Mouse (Mus musculus) frontal cortex, adult 2 months (tissue): ENCODE measurements around the gene Pclaf. TPM values are rescaled to one million over a fixed set of nuclear protein-coding genes. Genes with fewer than 3 reads are reported as not detected.

Experiments used
- DNase-seq, 2 experiments: peaks; one replicate each; pipeline ENCODE4 v3.0.0; 2022; ENCODE audit warnings: low spot score in 1 of 2; ENCODE audit errors: extremely low spot score in 1 of 2
- polyA plus RNA-seq: library from polyadenylated mRNA; depleted of rRNA; stranded (reverse); fragments of >200 nt; gene quantifications from 2 replicates; pipeline ENCODE4 v1.2.3, GENCODE M21; 2012; rRNA removed

Pclaf gene
- 0.57 and 0.96 TPM in 2 replicates for polyA plus RNA-seq

DNA sequence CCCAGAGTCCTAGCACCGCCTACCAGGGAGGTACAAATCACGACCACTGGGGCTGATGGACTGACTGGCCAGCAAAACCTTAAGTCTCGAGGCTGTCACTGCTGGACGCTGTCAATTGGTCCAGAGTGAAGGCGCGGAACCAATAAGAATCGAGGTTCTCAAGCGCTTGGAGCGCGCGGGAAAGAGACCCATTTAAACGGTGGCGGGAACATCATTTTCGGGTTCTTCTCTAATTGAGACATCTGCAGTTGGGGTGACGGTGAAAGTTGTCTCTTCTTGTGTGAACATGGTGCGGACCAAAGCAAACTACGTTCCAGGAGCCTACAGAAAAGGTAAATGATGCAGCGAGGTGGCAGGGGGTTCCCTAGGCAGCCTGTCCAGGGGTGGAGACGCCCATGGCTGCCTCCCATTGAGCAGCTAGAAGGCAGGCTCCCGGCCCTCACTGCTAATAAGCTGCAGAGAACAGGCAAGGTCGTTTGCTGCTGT lies at the start of gene Pclaf:
TSS of gene Pclaf (plus strand) at position 95 of the 486 bp plus-strand sequence.
- peak; percentile 26 to 66 for DNase-seq

DNA sequence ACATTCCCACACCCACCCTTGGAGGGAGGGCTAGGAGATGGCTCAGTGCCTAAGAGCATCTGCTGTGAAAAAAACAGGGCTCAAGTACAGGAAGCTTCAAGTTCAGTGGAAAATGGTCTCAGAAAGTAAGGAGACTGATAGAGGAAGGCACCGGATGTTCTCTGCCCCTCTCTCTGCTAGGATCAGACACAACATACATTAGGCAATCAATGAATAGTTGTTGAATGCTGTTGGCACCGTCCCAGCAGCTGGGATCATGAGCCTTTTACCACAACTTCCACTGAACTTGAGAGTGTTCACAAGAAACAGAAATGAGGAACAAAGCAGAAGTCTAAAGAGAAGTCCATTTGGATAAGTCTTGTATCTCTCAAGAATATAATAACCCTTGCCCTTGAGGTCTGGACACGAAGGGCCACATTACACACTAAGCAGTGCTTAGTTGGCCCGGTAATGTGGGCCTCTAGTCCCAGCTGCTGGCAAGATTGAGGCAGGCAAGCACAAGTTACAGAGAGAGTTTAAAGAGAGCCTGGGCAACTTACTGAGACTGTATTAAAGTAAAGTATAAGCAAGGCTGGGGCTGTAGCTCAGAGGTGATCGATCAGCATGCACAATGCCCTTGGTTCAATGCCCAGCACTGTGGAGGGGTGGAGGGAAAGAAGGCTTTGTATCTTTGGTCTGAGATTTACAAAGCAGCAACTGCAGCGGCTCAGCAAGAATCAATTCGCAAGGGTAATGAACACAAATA lies 45.4 kb upstream of the Pclaf start:
- DNase-seq = no peak

DNA sequence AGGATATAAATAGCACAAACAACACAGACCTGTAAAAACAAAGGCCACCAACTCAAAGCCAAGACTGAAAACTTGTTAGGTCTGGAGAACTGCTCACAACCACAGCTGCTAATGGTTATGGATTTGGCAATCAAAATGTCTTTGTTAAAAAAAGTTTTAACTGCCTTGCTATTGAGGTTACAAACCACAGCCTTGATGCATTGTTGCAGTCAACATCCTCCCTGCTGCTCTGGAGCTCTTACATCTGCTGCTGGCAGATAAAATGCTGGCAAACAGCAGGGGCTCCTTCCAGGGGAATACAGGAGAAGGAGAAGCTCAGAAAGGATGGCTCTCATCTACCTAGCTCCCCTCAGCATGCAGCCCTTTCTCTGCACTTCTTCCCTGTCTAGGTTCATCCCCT lies 41.9 kb upstream of the Pclaf start:
- DNase-seq = no peak

DNA sequence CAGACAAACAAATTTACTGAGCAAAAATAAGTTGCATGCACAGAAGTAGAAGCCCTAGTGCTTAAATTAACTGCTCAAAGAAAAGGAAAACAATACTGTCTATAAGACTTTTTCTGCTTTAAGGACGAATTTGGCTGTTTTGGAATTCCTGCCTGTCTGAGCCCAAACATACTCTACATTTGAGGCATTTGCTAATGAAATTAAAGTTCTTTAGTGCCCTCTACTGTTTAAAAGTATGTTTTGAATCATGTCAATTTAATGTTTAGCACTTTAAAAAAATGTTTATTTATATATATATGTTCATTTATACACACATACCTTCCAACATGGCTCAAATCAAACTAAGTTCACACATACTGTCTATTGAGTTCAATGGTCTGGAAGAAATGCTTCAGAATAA lies 39.8 kb upstream of the Pclaf start:
- no peak for DNase-seq

DNA sequence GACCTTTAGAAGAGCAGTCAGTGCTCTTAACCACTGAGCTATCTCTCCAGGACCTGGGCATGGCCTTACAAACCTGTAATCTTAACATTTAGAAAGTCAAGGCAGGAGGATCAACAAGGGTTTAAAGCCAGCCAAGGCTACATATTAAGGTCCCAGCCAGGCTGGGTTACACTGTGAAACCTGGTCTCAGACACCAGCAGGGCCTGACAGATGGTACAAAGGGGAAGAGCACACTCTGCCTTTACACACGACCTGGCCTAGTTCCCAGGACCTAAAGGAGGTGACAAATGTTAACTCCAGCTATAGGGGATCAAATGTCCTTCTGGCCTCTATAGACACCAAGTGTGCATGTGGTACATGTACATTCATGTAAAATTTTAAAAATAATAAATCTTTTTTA lies 30.4 kb upstream of the Pclaf start:
- no peak for DNase-seq

DNA sequence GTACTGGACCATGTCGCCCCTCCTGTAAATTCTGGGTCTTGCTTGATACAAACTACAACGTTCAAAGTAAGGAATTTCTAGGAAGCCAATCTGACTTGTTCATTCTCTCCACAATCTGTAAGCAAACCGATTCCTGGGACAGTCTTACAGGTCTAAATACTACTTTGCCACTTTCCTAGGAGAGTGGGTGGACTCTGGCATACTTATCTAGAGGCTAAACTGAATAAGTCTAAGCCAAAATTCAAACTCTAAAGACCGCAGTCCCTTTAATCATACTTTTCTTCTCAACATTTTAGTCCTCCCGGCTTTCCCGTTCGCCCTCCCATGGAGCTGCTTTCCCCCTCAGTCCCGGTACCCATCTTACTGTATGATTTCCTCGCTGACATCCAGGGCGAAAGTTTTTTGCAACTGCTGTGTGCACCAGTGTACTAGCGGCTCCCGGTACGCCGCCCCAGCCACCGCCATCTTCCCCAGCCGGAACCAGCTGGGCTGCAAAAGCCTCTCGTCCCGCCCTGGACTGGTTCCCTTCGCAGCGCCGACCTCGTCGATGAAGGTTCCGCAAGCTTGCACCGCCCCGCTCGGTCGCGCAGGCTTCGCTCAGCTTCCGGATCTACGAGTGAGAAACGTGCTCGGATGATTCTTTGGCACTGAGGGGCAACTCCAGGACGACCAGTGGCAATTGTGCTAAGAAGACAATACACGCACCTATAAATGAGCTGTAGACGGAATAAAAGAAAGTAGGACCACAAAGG lies 5.3 kb upstream of the Pclaf start:
- DNase-seq = peak; percentile 61 to 91

DNA sequence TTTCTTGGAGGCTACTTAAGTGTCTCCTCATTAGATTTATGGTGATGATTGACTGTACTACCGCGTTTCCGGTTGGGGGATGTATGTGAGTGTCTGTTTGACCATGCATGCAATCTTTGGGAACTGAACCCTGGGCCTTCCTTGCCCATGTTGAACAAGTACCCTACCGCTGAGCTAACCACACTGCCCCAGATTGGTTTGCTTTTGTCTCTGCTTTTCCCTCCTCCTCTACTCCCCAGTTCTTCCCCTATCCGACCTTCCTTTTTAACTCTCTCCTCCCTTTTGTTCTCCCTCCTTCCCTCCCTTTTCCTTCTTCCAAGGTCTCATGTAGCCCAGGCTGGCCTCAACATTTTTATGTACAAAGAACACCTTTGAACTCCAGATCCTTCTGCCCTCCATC lies 1.1 kb downstream of the Pclaf start:
- no peak for DNase-seq

DNA sequence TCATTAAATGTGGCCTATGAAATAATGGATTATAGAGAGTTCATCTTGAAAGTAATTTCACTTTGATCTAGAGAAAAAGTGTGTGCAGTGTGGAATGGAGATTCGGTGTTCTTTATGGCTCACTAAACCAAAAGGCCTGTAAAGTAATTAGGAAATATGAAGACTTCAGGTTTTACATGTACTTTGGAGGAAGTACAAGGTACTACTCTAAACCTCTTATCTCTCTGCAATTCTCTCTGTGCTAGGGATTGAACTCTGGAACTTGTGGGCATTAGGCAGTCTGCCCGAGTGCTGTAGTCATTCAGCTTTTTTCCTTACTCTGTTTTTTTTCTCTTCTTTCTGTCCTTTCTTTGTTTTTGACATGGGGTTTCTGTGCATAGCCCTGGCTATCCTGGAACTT lies 6.9 kb downstream of the Pclaf start:
- no peak for DNase-seq

DNA sequence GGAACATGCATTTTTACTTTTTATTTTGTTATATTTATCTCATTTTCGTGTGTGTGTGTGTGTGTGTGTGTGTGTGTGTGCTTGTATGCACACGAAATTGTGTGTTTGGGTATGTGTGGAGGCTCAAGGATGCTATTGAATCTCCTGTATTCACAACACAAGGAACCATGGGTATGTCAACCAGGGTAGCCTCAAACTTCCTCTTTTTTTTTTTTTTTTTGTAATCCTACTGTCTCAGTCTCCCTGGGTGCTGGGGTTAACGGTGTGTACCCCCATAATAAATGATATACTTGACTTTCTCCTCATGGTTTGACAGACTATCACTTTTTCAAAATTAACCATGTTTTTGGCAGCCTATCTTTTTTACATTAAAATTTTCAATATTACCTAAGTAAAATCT lies 12.8 kb downstream of the Pclaf start:
- no peak for DNase-seq

DNA sequence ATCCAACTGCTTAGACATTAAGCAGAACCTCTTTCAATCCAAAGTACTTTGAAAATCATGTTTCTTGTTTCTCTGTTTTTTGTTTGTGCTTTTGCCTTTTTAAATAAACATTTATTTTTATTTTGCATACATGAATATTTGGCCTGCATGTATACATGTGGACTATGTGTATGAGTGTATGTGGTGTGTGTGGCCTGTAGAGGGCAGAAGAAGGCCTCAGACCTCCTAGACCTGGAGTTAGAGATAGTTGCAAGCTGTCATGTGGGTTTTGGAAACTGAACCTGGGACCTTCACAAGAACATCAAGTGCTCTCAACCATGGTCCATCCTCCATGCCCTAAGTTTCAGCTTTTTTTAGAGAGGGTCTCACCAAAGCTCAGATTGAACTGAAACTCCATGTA lies 13.4 kb downstream of the Pclaf start:
- DNase-seq = no peak

DNA sequence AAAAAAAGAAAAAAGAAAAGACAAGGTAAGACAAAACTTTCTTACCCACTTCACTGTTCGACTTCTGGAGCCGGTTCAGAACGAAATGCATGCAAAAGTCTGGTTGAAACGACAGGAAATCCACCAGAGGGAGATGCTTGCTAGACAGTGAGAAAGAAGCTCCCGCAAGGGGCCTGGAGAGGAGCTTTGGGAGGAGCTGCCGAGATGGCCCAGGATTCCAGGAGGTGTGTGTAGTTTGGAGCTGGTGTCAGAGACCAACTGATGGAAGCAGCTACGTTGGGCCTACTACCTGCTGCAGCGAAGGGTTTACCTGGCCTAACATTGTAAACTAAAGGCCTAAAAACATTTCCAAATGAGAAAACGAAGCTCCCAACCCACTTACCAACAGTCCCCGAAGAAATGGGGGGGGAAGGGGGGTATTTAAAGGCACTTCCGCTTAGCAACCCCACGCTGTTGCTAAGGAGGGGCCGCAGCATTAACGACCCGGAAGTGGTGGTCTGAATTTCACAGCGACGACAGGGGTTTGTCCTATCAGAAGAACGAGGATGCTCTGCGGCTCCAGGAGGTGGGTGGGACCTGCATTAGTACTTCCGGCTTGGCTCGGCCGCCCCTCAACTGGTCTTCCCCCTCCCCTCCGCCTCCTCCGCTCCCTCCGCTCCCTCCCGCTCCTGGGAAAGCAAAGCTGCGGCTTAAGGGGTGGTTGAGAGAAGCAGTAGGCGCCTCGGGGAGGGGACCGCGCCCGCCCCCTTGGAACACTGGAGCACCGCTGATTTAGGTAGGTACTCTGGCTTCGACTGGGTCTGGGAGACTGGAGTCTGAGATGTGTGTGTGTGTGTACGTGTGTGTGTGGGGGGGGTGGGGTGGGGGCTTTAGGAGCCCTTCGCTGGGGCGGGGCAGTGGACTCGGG lies 18.6 kb downstream of the Pclaf start, which contains the start of the genes Trip4 and Csnk1g1:
TSS of gene Trip4 (minus strand) at position 401 of the 907 bp plus-strand sequence.
TSS of gene Csnk1g1 (plus strand) at position 531 of the 907 bp plus-strand sequence.
- DNase-seq = peak; percentile 97

DNA sequence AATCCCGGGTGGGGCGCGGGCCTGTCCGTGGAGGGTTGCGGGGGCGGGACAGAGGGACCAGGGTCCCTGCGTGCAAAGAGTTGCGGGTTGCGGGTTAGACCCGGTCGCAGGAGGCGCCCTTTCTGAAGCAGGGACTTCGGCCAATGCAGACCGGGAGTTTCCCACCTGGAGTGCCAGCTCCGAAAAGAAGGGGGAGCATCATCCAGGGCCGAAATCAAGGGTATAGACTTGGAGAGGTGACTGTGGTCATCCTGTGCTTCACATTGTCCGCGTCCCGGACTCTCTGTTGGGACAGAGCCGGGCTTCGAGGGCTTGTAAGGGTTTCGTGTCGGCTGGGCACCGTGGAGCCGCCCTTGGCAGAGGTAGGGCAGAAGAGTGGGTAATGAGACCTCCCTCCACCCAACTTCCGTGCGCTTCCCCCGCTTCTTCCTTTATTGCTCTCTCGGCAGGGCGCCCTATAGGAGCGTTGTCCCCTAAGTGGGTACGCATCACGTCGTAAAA lies 19.3 kb downstream of the Pclaf start:
- peak; percentile 14 to 57 for DNase-seq

DNA sequence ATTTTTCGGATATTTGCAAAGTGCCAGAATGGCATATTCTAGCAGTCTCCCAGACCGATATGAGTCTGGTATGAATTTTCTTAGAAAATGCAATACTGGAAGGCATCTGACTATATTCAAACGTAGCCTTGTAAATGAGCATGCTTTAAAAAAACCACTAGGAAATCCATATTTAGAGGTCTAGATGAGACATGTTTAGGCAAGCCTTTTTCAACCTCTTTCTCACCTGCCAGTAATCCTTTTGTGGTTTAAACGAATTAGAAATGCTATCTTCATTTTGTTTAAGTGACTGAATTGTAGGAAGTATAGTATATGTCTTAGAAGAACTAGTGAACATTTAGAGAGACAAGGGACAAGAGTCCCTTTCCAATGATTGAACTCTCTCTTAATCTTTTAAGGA lies 19.8 kb downstream of the Pclaf start:
- no peak for DNase-seq

DNA sequence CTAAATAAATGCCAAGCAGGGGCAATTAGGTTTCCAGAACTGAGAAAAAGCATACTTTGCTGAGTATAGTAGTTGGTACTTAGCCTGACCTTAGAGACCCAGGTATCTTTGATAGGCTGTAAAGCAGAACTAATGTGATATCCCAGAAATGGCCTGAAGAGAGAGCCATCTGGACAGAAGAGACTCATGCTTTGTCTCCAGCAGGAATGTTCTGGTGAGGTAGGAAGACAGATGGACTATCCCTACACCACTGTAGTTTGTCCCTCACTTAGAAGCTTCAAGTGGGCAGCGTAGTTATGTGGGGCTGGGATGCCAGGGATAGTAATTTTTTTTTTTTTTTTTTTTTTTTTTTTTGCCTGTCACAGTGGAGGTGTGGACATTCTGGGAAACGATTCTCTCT lies 23.9 kb downstream of the Pclaf start:
- DNase-seq = peak; percentile 7 to 43

DNA sequence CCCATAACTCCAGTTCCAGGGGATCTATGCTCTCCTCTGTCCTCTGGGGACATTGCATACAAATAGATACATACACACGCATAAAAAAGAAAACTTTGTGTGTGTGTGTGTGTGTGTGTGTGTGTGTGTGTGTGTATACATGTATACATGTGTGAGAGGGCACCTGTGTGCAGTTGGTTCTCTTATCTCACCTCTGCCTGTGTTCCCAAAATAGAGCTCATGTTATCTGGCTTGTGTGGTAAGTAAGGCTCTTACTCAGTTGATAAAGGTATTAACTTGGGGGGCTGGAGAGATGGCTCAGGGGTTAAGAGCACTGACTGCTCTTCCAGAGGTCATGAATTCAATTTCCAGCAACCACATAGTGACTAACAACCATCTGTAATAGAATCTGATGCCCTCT lies 27.0 kb downstream of the Pclaf start:
- DNase-seq = no peak

DNA sequence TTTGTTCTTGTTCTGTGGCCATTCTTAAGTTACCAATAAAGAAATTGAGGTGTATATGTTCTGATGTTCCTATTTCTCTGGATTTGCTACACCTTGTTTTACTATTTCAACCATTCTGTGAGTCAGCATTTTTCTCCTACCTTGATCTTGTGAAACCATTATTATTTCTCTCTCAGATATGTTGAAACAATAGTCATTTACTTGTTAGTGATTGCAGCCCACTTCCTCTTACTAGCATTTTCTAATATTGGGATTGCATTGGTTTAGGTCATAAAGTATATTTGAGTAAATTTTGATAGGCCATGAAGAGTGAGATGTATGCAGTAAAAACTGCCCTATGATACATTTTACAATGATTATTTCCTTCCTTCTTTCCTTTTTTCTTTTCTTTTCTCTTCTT lies 38.4 kb downstream of the Pclaf start:
- DNase-seq = no peak

DNA sequence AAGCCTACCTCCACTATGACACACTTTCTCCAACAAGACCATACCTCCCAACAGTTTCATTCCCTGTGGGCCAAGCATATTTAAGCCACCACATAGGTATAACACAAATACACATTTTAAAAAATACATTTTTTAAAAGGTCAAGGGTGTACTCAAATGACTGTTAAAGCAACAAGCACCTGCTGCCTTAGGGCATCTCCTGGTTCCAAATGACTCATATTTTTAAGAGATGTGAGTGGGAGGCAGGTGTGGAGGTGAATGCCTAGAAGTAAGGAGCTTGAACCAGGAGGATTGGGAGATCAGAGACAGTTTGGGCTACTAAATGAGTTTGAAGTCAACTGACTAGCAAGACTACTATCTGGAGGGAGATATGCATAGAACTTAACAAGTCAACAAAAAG lies 39.8 kb downstream of the Pclaf start:
- no peak for DNase-seq

DNA sequence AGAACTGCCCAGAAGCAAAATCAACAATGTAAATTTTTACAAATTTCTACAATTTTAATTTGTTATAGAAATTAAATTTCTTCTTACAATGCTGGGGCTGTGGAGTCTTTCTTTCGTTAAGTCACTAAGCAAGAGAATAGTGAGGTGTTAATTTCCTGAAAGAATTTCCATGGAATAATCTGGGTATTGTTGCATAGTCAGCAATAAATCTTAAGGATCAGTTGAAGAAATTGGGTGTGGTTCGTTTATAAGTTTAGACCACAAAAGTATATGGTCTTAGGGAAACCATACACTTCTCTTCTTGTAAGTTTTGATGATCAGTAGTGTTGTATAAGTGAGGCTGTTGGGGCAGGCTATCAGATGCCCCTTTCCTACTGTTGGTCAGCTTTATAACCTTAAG lies 47.5 kb downstream of the Pclaf start:
- no peak for DNase-seq

DNA sequence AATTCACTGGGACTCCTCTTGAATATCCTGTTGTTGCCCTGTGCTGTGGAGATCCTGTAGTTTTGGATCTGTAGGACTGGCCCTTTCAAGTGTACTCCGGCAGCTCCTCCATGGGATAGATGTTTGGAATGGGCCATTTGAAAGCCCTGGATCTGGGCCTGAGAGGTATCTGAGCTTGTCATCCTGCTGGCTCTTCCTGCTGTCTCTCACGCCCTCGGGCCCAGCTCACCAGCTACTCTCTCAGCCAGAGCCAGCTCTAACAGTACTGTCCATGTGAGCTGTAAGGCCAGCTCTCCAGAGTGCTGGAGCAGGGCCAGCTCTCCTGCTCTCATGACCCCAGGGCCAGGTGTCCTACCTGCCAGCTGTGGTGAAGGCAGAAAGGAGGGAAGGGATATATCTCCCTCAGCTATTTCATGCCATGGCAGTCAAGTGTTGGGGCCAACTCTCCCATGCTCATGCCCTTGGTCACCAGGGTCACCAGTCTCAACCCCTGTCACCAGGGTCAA lies 61.1 kb downstream of the Pclaf start:
- DNase-seq = no peak
